Comparison of ENCODE assay signal across 9 mouse cellular contexts in genomic region chr15:52412869-52413771, GRCm38 (mm10).
DNase-seq lines count a peak whose midpoint lies in the region; ATAC-seq lines count a peak whose summit lies in the region.
"Had no signal": no experiment of that assay in that cellular context is flagged by ENCODE, and none has a peak within 500 bp of the region (broad histone marks: within the 10 kb centered on the region; RNA-seq: fewer than 3 reads in every experiment).

No protein-coding gene starts in this region.

- peak; percentile 66 for DNase-seq in brain, embryonic 18.5 days (ENCODE audit: low read depth, low spot score)
- DNase-seq in cerebellum, adult 9-11 months, result peak; percentile 94
- DNase-seq in frontal cortex, postnatal 36 days (ENCODE audit: low spot score in 2 of 2), result peak; percentile 11 to 36
- peak; percentile 22 for DNase-seq in limb, embryonic 11.5 days (ENCODE audit: low spot score)
- DNase-seq in right cerebral cortex, postnatal 4 days, result peak; percentile 13
- no peak for DNase-seq in spleen, postnatal 36 days (ENCODE audit: low spot score in 2 of 2)
- DNase-seq in spleen, postnatal 4 days (ENCODE audit: low spot score in 2 of 2), result no peak
- DNase-seq in gastrocnemius, postnatal 36 days, result no peak

- intact Hi-C loops in gastrocnemius, postnatal 36 days (cut with DNase I), result no loop called here

- H3K4me3 ChIP-seq in limb, embryonic 11.5 days (ENCODE audit: low read depth, low read length), result no peak overlapping the region
- H3K4me3 ChIP-seq: heart, embryonic 15.5 days had no signal

- WGBS in limb, embryonic 11.5 days, result 32% methylated on average over 18 of the region's 18 CpGs

- ATAC-seq in limb, embryonic 11.5 days (ENCODE audit: insufficient number of reproducible peaks, low FRiP score, low TSS enrichment, low read depth), result no peak

- no peaks in the 10 kb centered on the region for H3K4me1 ChIP-seq in limb, embryonic 11.5 days (ENCODE audit: control insufficient read depth, insufficient read depth, low read length)
- H3K4me1 ChIP-seq: heart, embryonic 15.5 days had no signal

- H3K9ac ChIP-seq in limb, embryonic 11.5 days (ENCODE audit: low read length), result no peak overlapping the region
- H3K9ac ChIP-seq: heart, embryonic 15.5 days had no signal

- H3K9me3 ChIP-seq in limb, embryonic 11.5 days (ENCODE audit: control insufficient read depth, low read length), result no peaks in the 10 kb centered on the region
- H3K9me3 ChIP-seq: heart, embryonic 15.5 days had no signal

- no peaks in the 10 kb centered on the region for H3K36me3 ChIP-seq in limb, embryonic 11.5 days (ENCODE audit: control insufficient read depth, insufficient read depth, low read length)
- H3K36me3 ChIP-seq: heart, embryonic 15.5 days had no signal

- no peaks in the 10 kb centered on the region for H3K27me3 ChIP-seq in limb, embryonic 11.5 days (ENCODE audit: control insufficient read depth, insufficient read depth, low read length)
- H3K27me3 ChIP-seq: heart, embryonic 15.5 days had no signal

- no peak overlapping the region for H3K27ac ChIP-seq in limb, embryonic 11.5 days (replicated peaks; ENCODE audit: low read depth, low read length)
- H3K27ac ChIP-seq: heart, embryonic 15.5 days had no signal

- no peak overlapping the region for H3K4me2 ChIP-seq in limb, embryonic 11.5 days (ENCODE audit: low read depth, severe bottlenecking)
- H3K4me2 ChIP-seq: heart, embryonic 15.5 days had no signal

Comparison
In these comparisons a context has a peak if more than half of its experiments do, and no peak if none do; other contexts are left out.
1. DNase-seq: peak in brain, embryonic 18.5 days (single experiment), cerebellum, adult 9-11 months (single experiment), frontal cortex, postnatal 36 days (2 of 2), limb, embryonic 11.5 days (single experiment) and right cerebral cortex, postnatal 4 days (single experiment); none in spleen, postnatal 36 days (0 of 2), spleen, postnatal 4 days (0 of 2) and gastrocnemius, postnatal 36 days (0 of 2).